Mouse (Mus musculus): ENCODE measurements around the gene Cuta.

DNA sequence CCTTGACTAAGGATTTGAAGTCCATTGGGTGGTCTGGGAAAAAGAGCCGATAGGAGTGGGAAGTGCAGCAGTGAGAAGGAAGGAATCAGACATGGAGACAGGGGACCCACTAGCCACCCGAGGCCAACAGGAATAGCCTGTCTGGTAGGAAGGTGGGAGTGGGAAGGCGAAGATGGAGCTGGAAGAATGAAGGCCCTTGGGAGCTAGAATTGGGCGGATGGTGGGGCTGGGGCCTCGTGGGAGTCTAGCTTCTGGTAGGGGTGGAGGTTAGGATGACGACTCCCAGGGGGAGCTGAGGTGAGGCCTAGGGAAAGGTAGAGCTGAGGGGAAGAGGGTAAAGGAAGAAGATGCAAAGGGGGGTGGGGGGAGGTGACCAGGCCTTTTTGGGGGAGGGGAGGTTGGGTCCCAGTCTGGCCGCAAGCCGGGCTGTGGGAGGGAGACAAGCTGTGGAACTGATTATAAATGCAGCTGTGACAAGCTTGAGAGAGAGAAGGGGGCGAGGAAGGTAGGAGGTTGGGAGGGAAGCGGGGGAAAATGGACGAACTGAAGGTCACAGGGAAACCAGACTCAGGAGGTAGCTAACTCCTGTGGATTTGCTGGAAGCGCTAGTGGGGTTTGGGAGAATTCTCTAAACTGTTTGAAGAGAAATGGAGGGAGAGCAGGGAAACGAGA is 6.6 kb upstream of the Cuta start:
- TF ChIP-seq POLR2A (IDR thresholded peaks at IDR 0.05; ENCODE audit: borderline replicate concordance, extremely low read depth, insufficient read depth, insufficient read length, poor library complexity, severe bottlenecking), result no peak
- TF ChIP-seq CTCF (IDR thresholded peaks at IDR 0.05; ENCODE audit: borderline replicate concordance, extremely low read depth, insufficient read depth, insufficient read length), result no peak
